17 mouse cellular contexts compared by ENCODE assay signal in the genomic region with DNA sequence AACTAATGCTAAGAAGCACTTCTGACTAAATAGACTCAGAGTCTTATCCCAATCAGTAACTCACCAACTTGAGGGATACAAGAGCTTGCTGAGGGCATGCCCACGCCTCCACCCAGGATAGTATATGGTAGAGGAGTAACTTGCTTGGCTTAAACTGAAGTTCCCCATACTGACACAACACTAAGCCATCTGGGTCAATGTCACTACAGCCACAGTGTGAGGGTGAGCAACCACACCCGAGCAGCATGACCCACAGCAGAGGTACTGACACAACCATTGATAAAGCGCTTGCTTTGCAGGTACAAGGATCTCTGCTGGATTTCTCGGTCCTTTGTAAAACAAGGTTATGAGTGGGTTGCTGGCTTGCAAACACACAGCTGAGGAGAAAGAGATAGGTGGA.
DNase-seq lines count a peak whose midpoint lies in the region; TF ChIP-seq lines count a peak whose summit lies in the region.
"Had no signal": no experiment of that assay in that cellular context is flagged by ENCODE, and none has a peak within 500 bp of the region (broad histone marks: within the 10 kb centered on the region; RNA-seq: fewer than 3 reads in every experiment).

No protein-coding gene starts in this region.

- H3K27me3 ChIP-seq in heart, adult 2 months (ENCODE audit: control insufficient read depth, insufficient read depth, low read length), result no peaks in the 10 kb centered on the region
- H3K27me3 ChIP-seq: CH12.LX, Patski had no signal

- H3K79me2 ChIP-seq in heart, adult 2 months (replicated peaks; ENCODE audit: control insufficient read depth, insufficient read depth, low read length), result no peaks in the 10 kb centered on the region

- H3K9ac ChIP-seq in heart, adult 2 months (ENCODE audit: low read depth, low read length), result no peak overlapping the region

- intact Hi-C loops in heart, adult 2 months (cut with DNase I), result no loop called here

- H3K4me3 ChIP-seq in heart, adult 2 months, result no peak overlapping the region

- no peak for TF ChIP-seq POLR2A in heart, adult 2 months (IDR thresholded peaks at IDR 0.05; ENCODE audit: insufficient read depth, low read depth, low read length)

- TF ChIP-seq EP300 in heart, adult 2 months (IDR thresholded peaks at IDR 0.05; ENCODE audit: insufficient read depth, low read depth, low read length), result no peak

- no peaks in the 10 kb centered on the region for H3K4me1 ChIP-seq in heart, adult 2 months (ENCODE audit: control insufficient read depth, insufficient read depth, low read length)

- 91% methylated on average over 4 of the region's 4 CpGs for WGBS in heart, adult 2 months

- no peak for TF ChIP-seq CTCF in heart, adult 2 months (IDR thresholded peaks at IDR 0.05)

- DNase-seq in adrenal gland, adult 2 months, result peak; percentile 26
- no peak for DNase-seq in adrenal gland, postnatal 36 days
- DNase-seq in heart, adult 11 months, result peak; percentile 81
- no peak for DNase-seq in heart, adult 2 months
- DNase-seq: adrenal gland, adult 8-10 months; adrenal gland, postnatal 10 days; adrenal gland, postnatal 14 days; adrenal gland, postnatal 25 days; B cell, adult 2 months; cerebellum, adult 11 months; cerebellum, adult 11-12 months; cerebellum, adult 18-20 months; cerebellum, adult 2 months; cerebellum, adult 8-10 months had no signal

- no peak overlapping the region for H3K27ac ChIP-seq in heart, adult 2 months

- no peaks in the 10 kb centered on the region for H3K36me3 ChIP-seq in heart, adult 2 months (ENCODE audit: control insufficient read depth, insufficient read depth, low read length)
- H3K36me3 ChIP-seq: G1E had no signal

Comparison
In these comparisons a context has a peak if more than half of its experiments do, and no peak if none do; other contexts are left out.
1. DNase-seq: peak in adrenal gland, adult 2 months (single experiment) and heart, adult 11 months (single experiment); none in adrenal gland, postnatal 36 days (0 of 2) and heart, adult 2 months (0 of 2).